Mouse (Mus musculus) forebrain, postnatal 0 days (tissue): ENCODE results near the gene Bmpr2. TPM values are rescaled to one million over a fixed set of nuclear protein-coding genes. Genes with fewer than 3 reads are reported as not detected.
"Not testable (repeated sequence)": the region's sequence is repeated elsewhere in the genome, so short reads cannot be mapped to it uniquely, and the experiment has no call there.

Experiments used
- ATAC-seq: fragments of 200-750 bp; cut with Nextera tagmentation; 2 replicates; pipeline ENCODE4 v1.8.0; 2017; ENCODE audit warnings: mild to moderate bottlenecking, moderate library complexity
- DNase-seq: peaks from one replicate; pipeline ENCODE4 v3.0.0-alpha.2; 2015
- H3K27ac ChIP-seq: fragments of 300-500 bp; sonication (generic); 2 replicates; pipeline ENCODE4 v1.5.1; 2014; ENCODE audit warnings: low read depth, mild to moderate bottlenecking, antibody characterized with exemption, low read length, moderate library complexity, mixed read lengths
- H3K27me3 ChIP-seq: fragments of 300-500 bp; sonication (generic); 2 replicates; pipeline ENCODE4 v1.6.1; 2014; ENCODE audit warnings: mild to moderate bottlenecking, low read length, mixed read lengths; ENCODE audit not compliant: insufficient read depth
- H3K36me3 ChIP-seq: fragments of 300-500 bp; sonication (generic); 2 replicates; pipeline ENCODE4 v1.6.1; 2014; ENCODE audit warnings: mild to moderate bottlenecking, moderate library complexity; ENCODE audit not compliant: insufficient read depth
- H3K4me1 ChIP-seq: fragments of 300-500 bp; sonication (generic); 2 replicates; pipeline ENCODE4 v1.6.1; 2014; ENCODE audit warnings: antibody characterized with exemption; ENCODE audit not compliant: insufficient read depth
- H3K4me2 ChIP-seq: fragments of 300-500 bp; sonication (generic); 2 replicates; pipeline ENCODE4 v1.6.1; 2014; ENCODE audit warnings: low read depth, mild to moderate bottlenecking, moderate library complexity
- H3K4me3 ChIP-seq: fragments of 300-500 bp; sonication (generic); 2 replicates; pipeline ENCODE4 v1.5.1; 2014; ENCODE audit warnings: low read depth, low read length, mixed read lengths
- H3K9ac ChIP-seq: fragments of 300-500 bp; sonication (generic); 2 replicates; pipeline ENCODE4 v1.6.1; 2014; ENCODE audit warnings: mild to moderate bottlenecking
- H3K9me3 ChIP-seq: fragments of 300-500 bp; sonication (generic); 2 replicates; pipeline ENCODE4 v1.6.1; 2016; ENCODE audit warnings: low read length
- CTCF ChIP-seq: sonication (generic); IDR thresholded peaks from 2 replicates; pipeline ENCODE4 v1.5.1; 2016; ENCODE audit warnings: antibody characterized with exemption, control low read depth, low read depth
- WGBS: fragments of 180-500 bp; shearing (Covaris S2); extraction: QIAGEN DNeasy Blood & Tissue Kit; methylation state at CpG from one replicate; pipeline ENCODE4 v1.1.7; 2014; 5-methylcytosine and 5-hydroxymethylcytosine counted together
- polyA plus RNA-seq: library from polyadenylated mRNA; unstranded; fragments of >200 nt; fragmentation: Nextera tagmentation; extraction: Ambion mirVana; gene quantifications from 2 replicates; pipeline ENCODE4 v1.2.1, GENCODE M21; 2015
- total RNA-seq: library from RNA; depleted of rRNA; stranded (reverse); fragments of >200 nt; gene quantifications from 2 replicates; pipeline ENCODE4 v1.2.3, GENCODE M21; 2014

Bmpr2 gene
- total and polyA plus RNA-seq, 2 experiments from 2014 or later = 8.9 to 71.4 TPM

DNA sequence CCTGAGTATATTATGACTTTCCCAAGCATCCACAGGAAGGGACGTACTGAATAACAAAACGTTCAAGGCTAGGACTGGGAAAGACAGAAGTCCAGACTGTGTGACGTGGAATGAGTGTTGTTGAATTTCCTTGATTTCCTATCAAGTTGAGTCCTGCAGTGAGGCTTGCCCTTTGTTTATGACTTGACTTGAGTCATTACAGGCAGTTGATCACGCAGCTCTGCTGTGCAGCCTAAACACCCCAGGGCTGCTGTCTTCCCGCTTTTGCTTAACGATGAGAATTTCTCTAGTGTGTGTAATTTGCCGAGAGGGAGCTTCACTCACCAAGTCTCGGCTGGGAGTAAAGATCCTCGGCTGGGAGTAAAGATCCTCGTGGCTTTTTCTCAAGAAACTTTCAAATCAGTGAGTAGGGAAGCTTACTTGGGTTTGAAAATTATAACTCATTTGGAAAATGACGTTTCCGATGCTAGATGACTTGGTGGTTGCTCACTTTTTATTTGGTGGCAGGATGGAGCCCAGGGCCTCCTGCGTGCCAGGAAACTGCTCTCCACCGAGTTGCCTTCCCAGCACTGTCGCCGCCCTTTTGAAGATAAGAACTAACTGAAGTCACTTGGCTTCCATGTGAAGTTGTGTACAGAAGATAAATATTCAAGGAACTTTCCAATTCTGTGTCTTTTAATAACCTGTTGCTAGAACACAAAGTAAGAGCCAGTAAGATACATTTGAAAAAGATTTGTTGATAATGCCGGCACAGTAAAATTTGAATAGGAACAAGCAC, 23.4 kb upstream of the Bmpr2 start:
- H3K4me1 ChIP-seq = no peaks in the 10 kb centered on the region
- no peak for TF ChIP-seq CTCF
- no peaks in the 10 kb centered on the region for H3K36me3 ChIP-seq
- DNase-seq (no peak), ATAC-seq (no peak)
- no peak overlapping the region for H3K9ac ChIP-seq
- WGBS = 67% methylated on average over 17 of the region's 17 CpGs
- H3K9me3 ChIP-seq = no peaks in the 10 kb centered on the region
- no peak overlapping the region for H3K4me3 ChIP-seq
- no peaks in the 10 kb centered on the region for H3K27me3 ChIP-seq
- no peak overlapping the region for H3K27ac ChIP-seq
- no peak overlapping the region for H3K4me2 ChIP-seq

DNA sequence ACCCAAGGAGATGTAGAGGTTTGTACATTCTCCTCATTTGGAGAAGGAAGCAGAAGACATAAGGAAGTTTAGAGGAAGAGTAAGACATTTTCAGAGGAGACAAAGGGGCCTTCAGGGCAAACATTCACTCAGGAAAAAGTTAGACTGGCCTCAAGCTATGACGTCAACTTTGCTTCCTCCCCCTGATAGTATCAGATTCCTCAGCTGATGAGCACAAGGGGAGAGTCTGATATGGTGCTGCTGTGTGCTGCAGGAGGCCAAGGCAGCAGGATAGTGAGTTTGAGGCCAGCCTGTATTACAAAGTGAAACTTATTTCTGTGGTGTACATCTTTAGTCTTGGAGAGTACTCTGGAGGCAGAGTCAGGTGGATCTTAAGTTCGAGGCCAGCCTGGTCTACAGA, 14.2 kb upstream of the Bmpr2 start:
- Histone ChIP-seq H3K4me3 (no peak overlapping the region), H3K9ac (no peak overlapping the region), H3K9me3 (no peaks in the 10 kb centered on the region), H3K27me3 (no peaks in the 10 kb centered on the region), H3K36me3 (no peaks in the 10 kb centered on the region), H3K4me1 (no peaks in the 10 kb centered on the region), H3K4me2 (no peak overlapping the region), H3K27ac (no peak overlapping the region)
- TF ChIP-seq CTCF = no peak
- WGBS = 84% methylated on average over 2 of the region's 2 CpGs
- DNase-seq (no peak), ATAC-seq (no peak)

DNA sequence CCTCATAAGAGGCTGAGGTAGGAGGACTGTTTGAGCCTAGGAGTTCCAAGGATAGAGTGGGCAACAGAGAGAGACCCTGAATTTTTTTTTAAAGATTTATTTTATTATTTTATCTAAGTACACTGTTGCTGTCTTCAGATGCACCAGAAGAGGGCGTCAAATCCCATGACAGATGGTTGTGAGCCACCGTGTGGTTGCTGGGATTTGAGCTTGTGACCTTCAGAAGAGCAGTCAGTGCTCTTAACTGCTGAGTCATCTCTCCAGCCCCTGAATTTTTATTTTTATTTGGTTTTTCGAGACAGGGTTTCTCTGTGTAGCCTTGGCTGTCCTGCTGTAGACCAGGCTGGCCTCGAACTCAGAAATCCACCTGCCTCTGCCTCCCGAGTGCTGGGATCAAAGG, 13.5 kb upstream of the Bmpr2 start:
- H3K9ac ChIP-seq, H3K4me2 ChIP-seq, H3K9me3 ChIP-seq, H3K4me3 ChIP-seq, H3K27ac ChIP-seq, H3K27me3 ChIP-seq, H3K36me3 ChIP-seq, DNase-seq, ATAC-seq, H3K4me1 ChIP-seq: not testable (repeated sequence)
- WGBS = 73% methylated on average over 5 of the region's 5 CpGs

DNA sequence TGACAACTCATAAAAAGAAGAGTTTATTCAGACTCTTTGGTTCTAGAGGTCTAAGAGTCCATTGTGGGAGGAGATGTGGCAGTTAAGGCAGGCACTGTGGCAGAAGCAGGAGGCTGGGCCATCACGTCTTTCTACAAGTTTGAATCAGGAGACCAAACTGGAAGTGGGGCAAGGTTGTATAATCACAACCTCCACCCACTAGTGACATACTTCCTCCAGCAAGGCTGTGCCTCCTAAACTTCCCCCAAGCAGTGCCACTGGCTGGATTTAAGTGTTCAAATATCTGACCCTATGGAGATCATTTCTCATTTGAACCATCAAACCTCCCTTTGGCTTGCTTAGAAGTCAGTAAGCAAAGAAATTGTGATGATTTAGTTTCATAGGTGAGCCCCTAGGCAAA, 7.9 kb upstream of the Bmpr2 start:
- H3K9me3 ChIP-seq = no peaks in the 10 kb centered on the region
- whole genome bisulfite sequencing = 88% methylated on average over 1 of the region's 1 CpGs
- no peak overlapping the region for H3K4me2 ChIP-seq
- TF ChIP-seq CTCF = no peak
- DNase-seq = no peak
- no peaks in the 10 kb centered on the region for H3K4me1 ChIP-seq
- H3K9ac ChIP-seq = no peak overlapping the region
- ATAC-seq = no peak
- H3K27ac ChIP-seq = no peak overlapping the region
- no peak overlapping the region for H3K4me3 ChIP-seq
- no peaks in the 10 kb centered on the region for H3K27me3 ChIP-seq
- H3K36me3 ChIP-seq = no peaks in the 10 kb centered on the region

DNA sequence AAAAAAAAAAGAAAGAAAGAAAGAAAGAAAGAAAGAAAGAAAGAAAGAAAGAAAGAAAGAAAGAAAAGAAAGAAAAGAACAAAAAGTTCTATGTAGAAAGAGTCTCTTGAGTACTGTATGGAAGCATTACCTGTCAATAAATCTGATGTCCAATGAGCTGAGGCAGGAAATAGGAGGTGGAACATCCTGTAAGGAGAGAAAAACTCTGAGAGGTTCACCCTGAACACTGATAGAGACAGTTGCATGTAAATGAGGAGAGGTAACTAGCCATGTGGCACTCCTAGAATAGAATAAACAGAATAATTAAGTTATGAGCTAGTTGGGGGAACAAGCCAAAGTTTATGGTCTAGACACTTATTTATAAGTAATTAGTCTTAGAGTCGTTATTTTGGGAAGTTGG, 4.9 kb upstream of the Bmpr2 start:
- no peak overlapping the region for H3K4me3 ChIP-seq
- DNase-seq = no peak
- TF ChIP-seq CTCF = no peak
- no peaks in the 10 kb centered on the region for H3K4me1 ChIP-seq
- no peak for ATAC-seq
- H3K27ac ChIP-seq = no peak overlapping the region
- no peaks in the 10 kb centered on the region for H3K27me3 ChIP-seq
- H3K36me3 ChIP-seq = no peaks in the 10 kb centered on the region
- no peak overlapping the region for H3K4me2 ChIP-seq
- 76% methylated on average over 1 of the region's 1 CpGs for WGBS
- no peak overlapping the region for H3K9ac ChIP-seq
- no peaks in the 10 kb centered on the region for H3K9me3 ChIP-seq

DNA sequence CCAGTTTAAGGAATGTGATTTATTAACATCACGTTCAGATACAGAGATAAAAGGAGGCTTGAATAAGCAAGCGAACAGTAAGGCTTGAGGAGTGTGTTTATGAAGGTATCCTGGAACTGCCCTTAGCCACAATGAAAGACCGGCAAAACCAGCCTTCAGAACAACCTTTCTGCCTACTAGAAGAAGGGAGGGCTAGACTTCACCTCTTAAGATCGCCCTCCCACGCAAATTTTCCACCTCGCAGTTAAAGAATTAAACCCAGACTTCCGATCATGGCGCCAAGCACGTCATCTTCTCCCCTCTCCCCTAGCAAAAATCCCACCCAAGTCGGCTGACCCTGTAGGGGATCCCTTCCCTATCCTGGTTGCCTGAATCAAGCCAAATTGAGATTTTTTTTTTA, 992 bp upstream of the Bmpr2 start:
- H3K4me2 ChIP-seq = peak overlapping the region; percentile 77
- under 1% methylated on average over 10 of the region's 10 CpGs for WGBS
- no peak for DNase-seq

DNA sequence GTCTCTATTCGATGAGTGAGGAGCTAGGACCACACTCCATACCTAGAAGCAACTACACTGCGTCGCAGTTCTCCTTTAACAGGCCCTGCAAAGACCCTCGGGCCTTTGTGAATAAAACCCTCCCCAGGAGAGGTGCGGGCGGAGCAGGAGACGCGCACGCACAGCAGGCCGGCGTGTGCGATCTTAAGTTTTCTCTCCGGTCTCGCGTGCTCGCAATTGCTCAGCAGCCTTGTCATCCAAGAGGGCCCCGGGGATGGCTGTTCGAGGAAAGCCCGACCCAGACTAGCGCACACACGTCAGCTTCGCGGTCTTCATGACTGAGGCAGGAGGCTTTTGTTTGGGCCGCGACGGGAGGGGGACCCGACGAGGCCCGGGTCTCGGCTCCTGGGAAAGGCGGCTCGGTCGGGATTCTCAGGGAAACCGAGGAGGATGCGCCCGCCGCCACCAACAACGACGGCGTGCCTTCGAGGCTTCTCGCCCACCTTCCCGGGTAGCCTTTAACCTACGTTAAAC, 493 bp upstream of the Bmpr2 start:
- Histone ChIP-seq H3K4me1 (0 out of 2 replicates have a peak, but pooled peaks cover 4% of the 10 kb centered on the region), H3K27ac (peak overlapping the region; percentile 97), H3K36me3 (no peaks in the 10 kb centered on the region), H3K4me3 (peak overlapping the region; percentile 96), H3K9me3 (no peaks in the 10 kb centered on the region), H3K9ac (peak overlapping the region; percentile 77), H3K4me2 (peak overlapping the region; percentile 77), H3K27me3 (no peaks in the 10 kb centered on the region)
- TF ChIP-seq CTCF = no peak
- under 1% methylated on average over 44 of the region's 44 CpGs for WGBS
- peak; percentile 75 for ATAC-seq
- DNase-seq = peak; percentile 85

More for the DNA sequence above, 992 bp upstream of the Bmpr2 start:
- peak overlapping the region; percentile 97 for H3K27ac ChIP-seq
- peak overlapping the region; percentile 77 for H3K9ac ChIP-seq
- no peaks in the 10 kb centered on the region for H3K27me3 ChIP-seq
- no peaks in the 10 kb centered on the region for H3K9me3 ChIP-seq
- H3K4me3 ChIP-seq = peak overlapping the region; percentile 96
- H3K36me3 ChIP-seq = no peaks in the 10 kb centered on the region
- H3K4me1 ChIP-seq = 0 out of 2 replicates have a peak, but pooled peaks cover 4% of the 10 kb centered on the region
- no peak for TF ChIP-seq CTCF
- peak; percentile 2; the same call in 1 of the 2 replicates for ATAC-seq
